Mouse (Mus musculus): ENCODE results near the gene Snapc2.

DNA sequence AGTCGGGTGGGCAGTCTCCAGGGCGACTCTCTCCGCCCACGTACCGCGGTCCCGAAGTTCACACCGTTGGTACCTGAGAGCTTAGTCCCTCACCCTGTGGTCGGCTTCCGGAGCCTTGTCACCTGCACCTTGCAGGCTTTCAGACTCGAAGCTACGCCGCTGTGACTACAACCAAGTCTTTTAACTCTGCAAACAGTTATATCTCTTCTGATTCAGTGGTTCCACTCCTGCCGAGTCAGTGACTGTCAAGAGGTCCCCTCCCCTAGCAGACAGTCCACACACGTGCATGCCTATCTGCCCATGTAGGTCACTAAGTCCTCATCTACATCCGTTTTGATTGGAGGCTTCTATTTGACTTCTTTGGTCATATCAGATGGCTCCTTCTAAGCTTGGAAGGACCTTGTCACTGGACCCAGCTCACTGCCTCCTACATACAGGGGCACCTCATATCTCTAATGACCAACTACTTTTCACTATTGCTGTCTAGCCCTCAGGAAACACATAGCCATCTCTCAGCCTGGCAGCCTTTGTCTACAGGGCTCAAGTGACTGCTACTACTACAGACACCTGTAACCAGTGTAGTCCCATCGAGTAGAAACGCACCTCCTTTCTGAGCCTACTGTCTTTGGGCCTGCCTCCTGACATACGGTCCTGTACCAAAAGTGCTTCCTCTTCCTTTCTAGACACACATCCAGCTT lies 13.5 kb upstream of the Snapc2 start:
- TF ChIP-seq CTCF (IDR thresholded peaks at IDR 0.05; ENCODE audit: low read depth) (no peak), EP300 (optimal IDR thresholded peaks at IDR 0.05) (no peak)

All from stomach, postnatal 0 days (tissue).